Mouse (Mus musculus) kidney, postnatal 0 days (tissue): ENCODE data around the gene Pitx2. TPM values are rescaled to one million over a fixed set of nuclear protein-coding genes. Genes with fewer than 3 reads are reported as not detected.

Source experiments
- ATAC-seq: fragments of 200-750 bp; cut with Nextera tagmentation; replicated peaks from 2 replicates; pipeline ENCODE4 v1.8.0; 2017; ENCODE audit warnings: low read depth, moderate number of reproducible peaks, moderate TSS enrichment, moderate library complexity; ENCODE audit not compliant: low FRiP score
- DNase-seq: peaks from one replicate; pipeline ENCODE4 v3.0.0-alpha.2; 2016; ENCODE audit warnings: low spot score
- H3K27ac ChIP-seq: fragments of 300-500 bp; sonication (generic); 2 replicates; pipeline ENCODE4 v1.5.1; 2014; ENCODE audit warnings: mild to moderate bottlenecking
- H3K27me3 ChIP-seq: fragments of 300-500 bp; sonication (generic); 2 replicates; pipeline ENCODE4 v1.6.1; 2014; ENCODE audit warnings: low read length, mixed read lengths; ENCODE audit not compliant: insufficient read depth
- H3K36me3 ChIP-seq: fragments of 300-500 bp; sonication (generic); 2 replicates; pipeline ENCODE4 v1.6.1; 2014; ENCODE audit warnings: low read length, mixed read lengths; ENCODE audit not compliant: insufficient read depth
- H3K4me1 ChIP-seq: fragments of 300-500 bp; sonication (generic); replicated peaks from 2 replicates; pipeline ENCODE4 v1.6.1; 2014; ENCODE audit warnings: antibody characterized with exemption, low read length, mixed read lengths; ENCODE audit not compliant: insufficient read depth
- H3K4me2 ChIP-seq: fragments of 300-500 bp; sonication (generic); 2 replicates; pipeline ENCODE4 v1.6.1; 2014; ENCODE audit warnings: mild to moderate bottlenecking, low read length, moderate library complexity, mixed read lengths
- H3K4me3 ChIP-seq: fragments of 300-500 bp; sonication (generic); replicated peaks from 2 replicates; pipeline ENCODE4 v1.5.1; 2014; ENCODE audit warnings: low read depth, low read length
- H3K9ac ChIP-seq: fragments of 300-500 bp; sonication (generic); 2 replicates; pipeline ENCODE4 v1.6.1; 2014; ENCODE audit warnings: low read depth, low read length
- H3K9me3 ChIP-seq: fragments of 300-500 bp; sonication (generic); replicated peaks from 2 replicates; pipeline ENCODE4 v1.6.1; 2016; ENCODE audit warnings: low read length, inconsistent platforms, mixed read lengths
- CTCF ChIP-seq: IDR thresholded peaks from 2 replicates; pipeline ENCODE4 v1.5.1; 2016; ENCODE audit warnings: antibody characterized with exemption, low read depth, mild to moderate bottlenecking, moderate library complexity
- WGBS: fragments of 180-500 bp; shearing (Covaris S2); extraction: QIAGEN DNeasy Blood & Tissue Kit; methylation state at CpG from one replicate; pipeline ENCODE4 v1.1.7; 2014; 5-methylcytosine and 5-hydroxymethylcytosine counted together
- polyA plus RNA-seq: library from polyadenylated mRNA; unstranded; fragments of >200 nt; fragmentation: Nextera tagmentation; extraction: Ambion mirVana; gene quantifications from 2 replicates; pipeline ENCODE4 v1.2.1, GENCODE M21; 2015

Gene Pitx2
- polyA plus RNA-seq, 1 experiment from 2014 or later: 6.5 TPM

DNA sequence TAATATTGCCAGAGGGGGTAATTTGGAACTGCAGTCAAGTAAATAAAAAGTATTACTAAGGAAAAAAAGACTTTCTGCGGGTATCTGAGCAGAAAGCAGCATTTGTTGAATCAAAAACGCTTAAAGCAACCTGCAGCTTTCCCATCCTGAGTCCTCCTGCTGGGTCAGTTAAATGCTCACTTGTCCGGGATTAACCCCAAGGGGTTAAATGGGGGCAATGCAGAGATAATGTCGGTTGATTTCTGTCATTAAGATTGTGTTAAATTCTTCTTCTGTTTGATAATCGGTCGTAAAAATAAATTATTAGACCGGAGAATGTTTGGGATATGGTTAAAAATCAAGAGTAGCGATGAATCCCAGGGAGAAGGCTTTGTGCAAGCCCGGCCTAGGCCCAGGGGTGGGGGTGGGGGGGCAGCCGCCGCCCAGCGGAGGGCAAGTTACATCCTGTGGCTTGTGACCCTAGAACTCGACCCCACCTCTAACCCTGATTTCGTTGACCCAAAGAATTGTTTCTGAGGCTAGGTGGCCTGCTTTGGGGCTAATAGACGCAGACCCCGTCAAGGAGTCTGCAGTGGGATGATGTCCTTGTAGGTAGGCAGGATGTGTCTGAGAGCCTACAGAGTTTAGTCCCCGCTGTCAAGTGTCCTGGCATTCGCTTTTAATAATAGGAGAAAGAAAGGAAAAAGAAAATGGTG lies 6.0 kb downstream of the Pitx2 start:
- Histone ChIP-seq H3K27me3 (peaks cover 90% of the 10 kb centered on the region), H3K9me3 (no peaks in the 10 kb centered on the region), H3K27ac (no peak overlapping the region), H3K4me2 (no peak overlapping the region), H3K4me1 (no peaks in the 10 kb centered on the region; the same call in 1 of the 2 replicates), H3K36me3 (no peaks in the 10 kb centered on the region), H3K4me3 (no peak overlapping the region), H3K9ac (no peak overlapping the region)
- 7% methylated on average over 18 of the region's 18 CpGs for WGBS
- no peak for DNase-seq
- ATAC-seq: no peak
- no peak for TF ChIP-seq CTCF

DNA sequence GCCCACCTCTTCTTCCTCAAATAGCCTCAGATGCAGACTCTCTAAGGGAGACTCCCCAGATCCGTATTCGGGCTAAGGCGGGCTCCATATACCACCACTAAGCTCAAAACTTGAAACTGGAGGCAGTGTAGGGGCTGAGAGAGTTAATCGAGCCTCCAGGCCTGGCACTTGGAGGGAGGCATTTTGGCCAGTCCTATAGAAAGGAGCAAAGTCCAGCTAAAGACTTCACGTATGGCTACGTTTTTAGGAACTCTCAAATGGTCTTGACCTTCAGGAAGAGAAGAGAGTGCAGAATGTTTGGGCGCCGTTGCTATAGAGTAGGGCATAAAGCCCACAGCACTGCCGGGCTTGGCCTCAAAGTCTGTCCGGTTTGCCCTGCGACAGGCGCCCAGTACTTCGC lies 7.1 kb downstream of the Pitx2 start:
- no peak overlapping the region for H3K4me2 ChIP-seq
- H3K4me1 ChIP-seq: no peaks in the 10 kb centered on the region; the same call in 1 of the 2 replicates
- no peak overlapping the region for H3K9ac ChIP-seq
- no peak for TF ChIP-seq CTCF
- H3K4me3 ChIP-seq: no peak overlapping the region
- 8% methylated on average over 13 of the region's 13 CpGs for WGBS
- ATAC-seq (no peak), DNase-seq (no peak)
- no peaks in the 10 kb centered on the region for H3K36me3 ChIP-seq
- no peaks in the 10 kb centered on the region for H3K9me3 ChIP-seq
- H3K27me3 ChIP-seq: peaks cover 91% of the 10 kb centered on the region
- no peak overlapping the region for H3K27ac ChIP-seq

DNA sequence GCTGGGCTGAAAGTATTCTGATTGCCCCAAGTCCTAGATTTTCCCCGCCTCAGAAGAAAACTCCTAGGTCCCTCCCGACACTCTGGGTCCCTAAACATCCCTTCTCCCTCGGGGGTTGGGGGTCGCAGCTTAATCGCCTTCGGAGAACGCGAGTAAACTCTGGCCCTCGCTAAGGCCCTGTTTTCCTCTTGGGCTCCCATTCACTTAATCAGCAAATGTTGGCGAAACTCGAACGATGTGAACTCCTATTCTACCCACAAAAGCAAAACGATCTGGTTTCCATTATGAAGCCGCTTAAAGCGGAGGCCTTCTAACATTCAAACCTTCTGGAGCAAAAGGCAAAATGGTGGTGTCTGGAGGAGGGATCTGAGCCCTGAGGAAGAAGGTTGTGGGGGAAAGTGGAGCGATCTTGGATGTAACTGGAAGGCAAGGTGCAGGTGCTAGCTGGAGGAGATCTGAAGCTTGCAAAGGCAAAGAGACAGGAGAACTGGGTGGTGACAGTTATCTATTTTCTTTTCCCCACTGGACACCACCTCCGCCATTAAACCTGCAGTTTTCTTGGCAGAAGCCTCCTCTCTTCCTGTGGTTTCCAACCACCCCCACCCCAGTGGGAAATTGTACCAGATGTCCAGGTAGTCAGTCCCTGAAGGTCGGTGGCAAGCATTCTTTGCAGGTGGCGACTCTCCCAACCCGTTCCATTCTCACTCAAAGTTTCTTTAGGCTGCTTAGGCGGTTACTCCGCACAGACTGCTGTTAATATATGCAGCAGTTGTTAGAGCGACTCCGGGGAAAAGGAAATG lies 7.8 kb downstream of the Pitx2 start:
- H3K27me3 ChIP-seq: peaks cover 93% of the 10 kb centered on the region
- no peak for DNase-seq

DNA sequence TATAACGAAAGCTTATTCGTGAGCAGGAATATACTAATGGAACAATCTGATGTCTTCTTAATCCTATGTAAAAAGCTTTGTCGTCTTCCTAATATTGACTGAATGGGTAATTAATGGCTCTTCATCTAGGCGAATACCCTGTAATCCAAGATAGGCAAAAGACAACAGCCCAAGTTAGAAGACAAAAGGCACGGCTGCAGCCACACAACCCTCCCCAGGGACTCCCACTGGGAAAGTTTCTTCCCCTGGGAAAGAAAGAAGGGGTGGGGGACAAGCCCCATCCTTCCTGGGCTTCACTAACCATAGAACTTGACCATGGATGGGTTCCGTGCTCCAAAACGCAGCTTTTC lies 8.3 kb downstream of the Pitx2 start:
- Histone ChIP-seq H3K36me3 (no peaks in the 10 kb centered on the region), H3K4me1 (no peaks in the 10 kb centered on the region; the same call in 1 of the 2 replicates), H3K4me3 (no peak overlapping the region), H3K27ac (no peak overlapping the region), H3K4me2 (no peak overlapping the region), H3K9me3 (no peaks in the 10 kb centered on the region), H3K27me3 (peaks cover 93% of the 10 kb centered on the region), H3K9ac (no peak overlapping the region)
- ATAC-seq (no peak), DNase-seq (no peak)
- 6% methylated on average over 7 of the region's 7 CpGs for WGBS
- TF ChIP-seq CTCF: no peak

More for the DNA sequence above, 7.8 kb downstream of the Pitx2 start:
- Histone ChIP-seq H3K36me3 (no peaks in the 10 kb centered on the region), H3K4me3 (no peak overlapping the region), H3K4me2 (no peak overlapping the region), H3K9me3 (no peaks in the 10 kb centered on the region), H3K27ac (no peak overlapping the region), H3K9ac (no peak overlapping the region), H3K4me1 (no peaks in the 10 kb centered on the region; the same call in 1 of the 2 replicates)
- no peak for ATAC-seq
- no peak for TF ChIP-seq CTCF
- 4% methylated on average over 24 of the region's 24 CpGs for WGBS

DNA sequence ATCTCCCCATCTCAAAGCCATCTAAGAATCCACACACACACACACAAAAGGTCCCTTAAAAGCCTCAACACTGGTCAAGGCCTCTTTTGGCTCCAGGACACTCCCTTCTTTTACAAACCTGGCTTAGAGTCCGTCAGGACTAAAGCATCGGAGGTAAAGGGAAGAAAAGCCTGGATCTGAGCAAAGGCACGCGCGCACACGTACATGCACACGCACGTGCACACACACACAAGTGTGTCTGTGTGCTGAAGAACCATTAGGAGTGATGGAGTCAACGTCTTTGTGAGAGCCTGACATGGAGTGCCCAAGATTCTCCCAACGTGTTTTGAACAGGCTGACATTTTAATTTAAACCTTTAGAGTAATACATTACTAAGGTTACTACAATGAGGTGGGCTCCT lies 8.7 kb downstream of the Pitx2 start:
- no peak for ATAC-seq
- Histone ChIP-seq H3K27me3 (peaks cover 93% of the 10 kb centered on the region), H3K27ac (no peak overlapping the region), H3K9me3 (no peaks in the 10 kb centered on the region), H3K4me2 (no peak overlapping the region), H3K9ac (no peak overlapping the region), H3K36me3 (no peaks in the 10 kb centered on the region), H3K4me1 (no peaks in the 10 kb centered on the region; the same call in 1 of the 2 replicates), H3K4me3 (no peak overlapping the region)
- WGBS: 4% methylated on average over 10 of the region's 10 CpGs
- TF ChIP-seq CTCF: no peak
- no peak for DNase-seq

DNA sequence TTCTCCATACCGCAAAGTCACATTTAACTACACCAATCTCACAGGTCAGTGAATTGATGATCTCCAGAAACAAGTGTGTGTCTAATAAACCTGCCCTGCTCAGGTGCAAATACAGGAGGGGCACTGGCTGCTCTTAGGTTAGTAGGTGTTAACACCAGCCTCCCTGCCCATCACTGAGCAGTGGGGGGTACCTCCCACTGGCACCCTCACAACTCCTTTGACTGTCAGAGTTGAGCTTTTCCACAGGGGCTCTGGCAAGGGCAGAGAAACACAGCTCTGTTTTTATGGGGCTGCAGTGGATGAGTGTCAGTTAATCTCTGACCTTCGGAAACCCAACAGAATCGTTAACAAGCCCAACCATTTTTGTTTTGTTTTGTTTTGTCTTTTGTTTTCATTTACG lies 9.6 kb downstream of the Pitx2 start:
- H3K4me3 ChIP-seq: no peak overlapping the region
- no peak overlapping the region for H3K4me2 ChIP-seq
- 4% methylated on average over 4 of the region's 4 CpGs for WGBS
- H3K36me3 ChIP-seq: no peaks in the 10 kb centered on the region
- H3K9ac ChIP-seq: no peak overlapping the region
- no peak for ATAC-seq
- peaks cover 93% of the 10 kb centered on the region for H3K27me3 ChIP-seq
- H3K27ac ChIP-seq: no peak overlapping the region
- TF ChIP-seq CTCF: no peak
- no peaks in the 10 kb centered on the region; the same call in none of the 2 replicates for H3K4me1 ChIP-seq
- DNase-seq: no peak
- H3K9me3 ChIP-seq: no peaks in the 10 kb centered on the region
